Comparison of ENCODE assay signal across 8 mouse cellular contexts in the genomic region with DNA sequence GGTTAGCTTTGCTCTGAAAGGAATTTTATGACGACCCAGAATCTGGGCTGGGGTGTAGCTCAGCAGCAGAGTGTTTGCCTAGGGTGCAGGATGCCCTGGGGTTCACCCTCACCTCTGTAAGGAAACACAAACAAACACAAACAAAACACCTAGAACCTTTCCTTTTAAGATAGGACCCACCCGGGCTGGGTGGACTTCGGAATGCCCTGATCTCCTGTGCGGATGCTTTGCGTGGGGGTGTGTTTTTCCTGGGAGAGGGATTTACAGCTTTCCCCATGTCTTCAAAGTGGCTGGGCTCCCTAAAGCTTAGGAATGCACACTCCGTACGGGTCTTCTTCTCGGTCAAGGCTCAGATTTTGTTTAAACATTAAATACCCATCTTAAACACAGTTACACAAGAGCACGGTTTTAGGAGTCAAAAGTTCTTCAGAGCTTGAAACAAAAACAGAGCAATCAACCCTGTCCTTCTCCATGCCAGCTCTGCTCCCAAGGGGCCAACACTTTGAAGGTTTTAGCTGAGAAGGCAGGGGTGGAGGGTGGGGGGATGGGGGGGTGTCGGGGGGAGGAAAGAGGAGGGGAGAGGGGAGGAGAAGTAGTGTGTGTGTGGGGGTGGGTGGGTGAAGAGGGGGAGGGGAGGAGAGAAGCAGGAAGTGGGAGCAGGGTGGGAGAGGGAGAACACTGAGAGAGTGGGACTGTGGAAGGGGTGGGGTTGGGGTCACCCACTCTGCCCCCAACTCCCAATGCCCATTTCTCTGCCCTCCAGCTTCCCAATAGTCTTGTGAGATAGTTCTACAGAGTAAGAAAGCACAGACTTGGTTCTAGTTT. TPM values are rescaled to one million over a fixed set of nuclear protein-coding genes. Genes with fewer than 3 reads are reported as not detected.
A peak's percentile ranks its signal among the peaks of the same experiment; 100 is the strongest.
DNase-seq lines count a peak whose midpoint lies in the region; ATAC-seq and TF ChIP-seq lines count a peak whose summit lies in the region.
"Had no signal": no experiment of that assay in that cellular context is flagged by ENCODE, and none has a peak within 500 bp of the region (broad histone marks: within the 10 kb centered on the region; RNA-seq: fewer than 3 reads in every experiment).

No protein-coding gene starts in this region.

- no peak overlapping the region for H3K4me3 ChIP-seq in lung, embryonic 15.5 days
- H3K4me3 ChIP-seq in embryonic facial prominence, embryonic 13.5 days, result no peak overlapping the region
- H3K4me3 ChIP-seq in kidney, adult 2 months (ENCODE audit: insufficient read depth, low read depth, low read length), result no peak overlapping the region
- H3K4me3 ChIP-seq in myocyte, result no peak overlapping the region

- no peak for DNase-seq in lung, postnatal 14 days
- peak; percentile 74 for DNase-seq in kidney, adult 2 months
- DNase-seq in cerebellum, postnatal 36 days, result no peak
- DNase-seq: lung, adult 2 months had no signal

- H3K4me1 ChIP-seq in lung, embryonic 15.5 days, result peaks cover 78% of the 10 kb centered on the region
- H3K4me1 ChIP-seq in embryonic facial prominence, embryonic 13.5 days, result peaks cover 39% of the 10 kb centered on the region
- peaks cover 25% of the 10 kb centered on the region; the same call in 1 of the 2 replicates for H3K4me1 ChIP-seq in kidney, adult 2 months (ENCODE audit: control insufficient read depth, insufficient read depth, low read length)

- H3K36me3 ChIP-seq in lung, embryonic 15.5 days, result no peaks in the 10 kb centered on the region
- 0 out of 2 replicates have a peak, but pooled peaks cover 5% of the 10 kb centered on the region for H3K36me3 ChIP-seq in embryonic facial prominence, embryonic 13.5 days
- no peaks in the 10 kb centered on the region for H3K36me3 ChIP-seq in kidney, adult 2 months (ENCODE audit: control insufficient read depth, insufficient read depth, low read length)
- H3K36me3 ChIP-seq in myocyte (ENCODE audit: control insufficient read depth, insufficient read depth), result no peaks in the 10 kb centered on the region

- TF ChIP-seq POLR2A in kidney, adult 2 months (IDR thresholded peaks at IDR 0.05; ENCODE audit: low read depth, low read length), result no peak
- TF ChIP-seq POLR2A in myocyte (IDR thresholded peaks at IDR 0.05; ENCODE audit: insufficient read length, low read depth), result no peak

- H3K27ac ChIP-seq in lung, embryonic 15.5 days, result peak overlapping the region; percentile 90
- 0 out of 2 replicates have a peak overlapping the region, but pooled peaks have one; percentile 4 for H3K27ac ChIP-seq in embryonic facial prominence, embryonic 13.5 days
- H3K27ac ChIP-seq in kidney, adult 2 months (ENCODE audit: insufficient read depth, low read depth, low read length), result peak overlapping the region; percentile 62

- peaks cover 83% of the 10 kb centered on the region for H3K79me2 ChIP-seq in myocyte (ENCODE audit: control insufficient read depth, insufficient read depth)

- H3K27me3 ChIP-seq in lung, embryonic 15.5 days, result no peaks in the 10 kb centered on the region
- H3K27me3 ChIP-seq in embryonic facial prominence, embryonic 13.5 days, result no peaks in the 10 kb centered on the region
- no peaks in the 10 kb centered on the region for H3K27me3 ChIP-seq in kidney, adult 2 months (replicated peaks; ENCODE audit: control insufficient read depth, insufficient read depth, low read length)
- no peaks in the 10 kb centered on the region for H3K27me3 ChIP-seq in myocyte (ENCODE audit: control insufficient read depth, insufficient read depth, insufficient read length)

- H3K4me2 ChIP-seq in lung, embryonic 15.5 days, result peak overlapping the region; percentile 45
- 0 out of 2 replicates have a peak overlapping the region, but pooled peaks have one; percentile 11 for H3K4me2 ChIP-seq in embryonic facial prominence, embryonic 13.5 days
- peak overlapping the region; percentile 18 for H3K4me2 ChIP-seq in myocyte (ENCODE audit: low read depth)

- no peak overlapping the region for H3ac ChIP-seq in myocyte (ENCODE audit: control insufficient read depth, insufficient read length)

- no peak overlapping the region for H3K9ac ChIP-seq in lung, embryonic 15.5 days
- no peak overlapping the region for H3K9ac ChIP-seq in embryonic facial prominence, embryonic 13.5 days

- 8% methylated on average over 10 of the region's 10 CpGs for WGBS in lung, embryonic 15.5 days
- 16% methylated on average over 10 of the region's 10 CpGs for WGBS in embryonic facial prominence, embryonic 13.5 days
- 32% methylated on average over 10 of the region's 10 CpGs for WGBS in kidney, adult 2 months

- peak; percentile 58 for ATAC-seq in lung, embryonic 15.5 days (ENCODE audit: borderline replicate concordance, extremely low read depth, low FRiP score, low TSS enrichment)
- no peak for ATAC-seq in embryonic facial prominence, embryonic 13.5 days (ENCODE audit: insufficient number of reproducible peaks, insufficient read depth, low FRiP score, low TSS enrichment, low read depth)
- ATAC-seq in inflammation-experienced regulatory T-cells, adult 6 months, result no peak

- H3K9me3 ChIP-seq in lung, embryonic 15.5 days, result no peaks in the 10 kb centered on the region
- no peaks in the 10 kb centered on the region for H3K9me3 ChIP-seq in embryonic facial prominence, embryonic 13.5 days

- no peak for TF ChIP-seq CTCF in kidney, adult 2 months (conservative IDR thresholded peaks at IDR 0.05; ENCODE audit: insufficient read depth, insufficient read length, low read depth, low read length)

TF ChIP-seq in myocyte, 11 proteins besides CTCF, POLR2A, EP300 and RAD21:
- no peak for TF ChIP-seq POLR2AphosphoS2 (IDR thresholded peaks at IDR 0.05; ENCODE audit: insufficient read length, low read depth)
- TF ChIP-seq E2F4 (IDR thresholded peaks at IDR 0.05; ENCODE audit: insufficient read depth), result no peak
- TF ChIP-seq MAX (IDR thresholded peaks at IDR 0.05; ENCODE audit: low read depth), result no peak
- TF ChIP-seq MYOD1 (IDR thresholded peaks at IDR 0.05; ENCODE audit: control insufficient read depth in 1 of 3, insufficient read length in 2 of 3, low read depth in 2 of 3), result no peak
- no peak for TF ChIP-seq MYOG (IDR thresholded peaks at IDR 0.05; ENCODE audit: control insufficient read depth in 1 of 3, insufficient read depth in 1 of 3, insufficient read length in 2 of 3, low read depth in 2 of 3)
- no peak for TF ChIP-seq REST (IDR thresholded peaks at IDR 0.05; ENCODE audit: insufficient read depth, insufficient read length)
- no peak for TF ChIP-seq USF1 (IDR thresholded peaks at IDR 0.05; ENCODE audit: low read depth)
- TF ChIP-seq SRF (IDR thresholded peaks at IDR 0.05; ENCODE audit: control insufficient read depth, insufficient read length, low read depth), result no peak
- no peak for TF ChIP-seq CEBPB (IDR thresholded peaks at IDR 0.05; ENCODE audit: insufficient read depth, poor library complexity, severe bottlenecking)
- TF ChIP-seq TCF3 (IDR thresholded peaks at IDR 0.05; ENCODE audit: insufficient read length, low read depth), result no peak
- no peak for TF ChIP-seq TCF12 (IDR thresholded peaks at IDR 0.05; ENCODE audit: insufficient read depth, poor library complexity, severe bottlenecking)
TF ChIP-seq in myocyte: peak in this region for 0.

RNA-seq across cellular contexts. Expression of gene Afap1, which starts 7.5 kb away (rescaled TPM):
- polyA plus RNA-seq in lung, embryonic 15.5 days (2015; fragmentation: Nextera tagmentation; extraction: Ambion mirVana), result 20.5 and 21.5 TPM in 2 replicates
- 18.1 and 20.9 TPM in 2 replicates for polyA plus RNA-seq in embryonic facial prominence, embryonic 13.5 days (2015; fragmentation: Nextera tagmentation; extraction: Ambion mirVana)
- 17.2 and 19.7 TPM in 2 replicates for polyA plus RNA-seq in kidney, adult 2 months (2012; rRNA removed)
- 12.4 TPM for polyA plus RNA-seq in myocyte (2012; fragmentation: generic; extraction: Trizol)
- 1 to 10 TPM; 1.4 to 8.0 (median 7.3) TPM for polyA plus RNA-seq in inflammation-experienced regulatory T-cells, adult 6 months (2017; shearing (Covaris generic))

Comparison
In these comparisons a context has a peak if more than half of its experiments do, and no peak if none do; other contexts are left out.
1. H3K27ac ChIP-seq: peak in every context shown above with its lines; median percentile 90 in lung, embryonic 15.5 days; 62 in kidney, adult 2 months; 4 in embryonic facial prominence, embryonic 13.5 days.